Mouse (Mus musculus) retina, postnatal 1 day (tissue): Measurements from ENCODE around the gene Srsf2.
"Not testable (repeated sequence)": the region's sequence is repeated elsewhere in the genome, so short reads cannot be mapped to it uniquely, and the experiment has no call there.

Experiments used
- DNase-seq: peaks from one replicate; pipeline ENCODE4 v3.0.0-alpha.2; 2012

Srsf2 gene

GRCm38 (mm10) chr11:116826550-116827504, 26.1 kb downstream of the Srsf2 start:
- DNase-seq: peak; percentile 82

GRCm38 (mm10) chr11:116825230-116825629, 27.7 kb downstream of the Srsf2 start:
- peak; percentile 86 for DNase-seq

GRCm38 (mm10) chr11:116823885-116824284, 29.0 kb downstream of the Srsf2 start:
- DNase-seq: not testable (repeated sequence)

DNA sequence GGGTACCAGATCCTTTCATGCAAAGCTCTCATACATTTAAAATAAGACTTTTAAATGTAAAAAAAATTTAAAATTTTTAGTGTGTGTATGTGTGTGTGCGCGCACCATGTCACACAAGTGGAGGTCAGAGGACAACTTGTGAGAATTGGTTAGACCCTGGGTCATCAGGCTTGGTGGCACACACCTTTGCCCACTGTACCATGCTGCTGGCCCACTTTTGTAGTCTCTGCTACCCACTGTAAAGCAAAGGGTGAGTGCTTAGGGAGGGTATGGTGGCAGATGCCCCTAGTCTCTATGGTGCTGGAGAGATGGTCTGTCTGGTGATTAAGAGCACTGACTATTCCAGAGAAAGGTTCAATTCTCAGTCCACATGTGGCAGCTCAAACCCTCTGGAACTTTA, 29.6 kb downstream of the Srsf2 start:
- no peak for DNase-seq

DNA sequence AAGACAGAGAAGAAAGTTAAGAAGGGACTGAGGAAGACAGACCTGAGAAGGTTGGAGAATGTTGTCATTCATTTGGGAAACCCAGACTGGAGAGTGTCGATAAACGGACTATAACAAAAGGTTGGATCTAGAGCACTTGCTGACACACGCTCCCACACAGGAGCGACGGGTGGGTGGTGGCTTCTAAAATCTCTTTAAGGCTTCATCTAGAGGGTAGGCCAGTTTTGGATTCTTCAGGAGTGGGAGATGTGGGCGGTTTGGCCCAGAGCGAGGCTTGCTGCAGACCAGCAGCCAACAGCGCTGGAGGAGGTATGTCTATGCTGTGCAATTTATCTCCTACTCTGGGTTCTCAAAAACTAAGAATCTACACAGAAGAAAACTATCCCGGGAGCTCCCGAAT, 30.3 kb downstream of the Srsf2 start:
- no peak for DNase-seq

GRCm38 (mm10) chr11:116822215-116822614, 30.7 kb downstream of the Srsf2 start:
- DNase-seq: no peak

DNA sequence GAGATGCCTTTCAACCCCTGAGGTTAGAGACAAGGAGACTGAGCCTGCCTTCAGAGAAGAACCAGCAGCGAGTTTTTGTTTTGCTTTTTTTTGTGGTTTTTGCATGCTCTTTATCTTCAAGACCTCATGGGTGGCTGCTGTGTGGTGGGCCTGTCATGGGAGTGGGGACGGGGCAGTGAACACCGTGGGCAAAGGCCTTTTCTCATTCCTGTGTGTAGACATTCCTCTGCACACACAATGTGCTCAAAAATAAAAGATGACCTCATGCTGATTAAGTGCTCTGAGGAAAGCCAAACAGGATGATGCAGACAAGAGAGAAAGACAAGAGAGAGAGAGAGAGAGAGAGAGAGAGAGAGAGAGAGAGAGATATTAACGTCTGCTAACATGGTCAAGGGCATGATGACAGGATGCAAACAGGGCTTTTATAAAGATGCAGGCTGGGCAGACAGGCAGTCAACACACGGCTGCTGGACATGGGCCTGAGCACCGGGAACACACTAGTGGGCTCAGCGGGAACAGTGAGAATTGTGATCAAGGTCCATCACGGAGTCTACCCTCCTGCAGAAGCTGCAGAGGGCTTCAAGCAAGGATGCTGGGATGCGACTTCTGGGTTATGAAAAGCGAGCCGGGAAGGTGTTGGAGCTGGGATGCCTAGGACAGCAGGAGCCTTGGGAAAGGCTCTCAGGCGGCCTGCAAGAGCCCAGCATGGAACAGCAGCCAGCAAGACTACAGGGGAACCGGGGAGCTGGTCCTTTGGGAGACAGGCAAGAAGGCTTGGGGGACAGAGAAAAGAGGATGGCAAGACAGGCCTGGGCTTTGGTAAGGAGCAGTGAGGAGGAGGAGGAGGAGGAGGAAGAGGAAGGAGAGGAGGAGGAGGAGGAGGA, 31.6 kb downstream of the Srsf2 start:
- DNase-seq: peak; percentile 60

DNA sequence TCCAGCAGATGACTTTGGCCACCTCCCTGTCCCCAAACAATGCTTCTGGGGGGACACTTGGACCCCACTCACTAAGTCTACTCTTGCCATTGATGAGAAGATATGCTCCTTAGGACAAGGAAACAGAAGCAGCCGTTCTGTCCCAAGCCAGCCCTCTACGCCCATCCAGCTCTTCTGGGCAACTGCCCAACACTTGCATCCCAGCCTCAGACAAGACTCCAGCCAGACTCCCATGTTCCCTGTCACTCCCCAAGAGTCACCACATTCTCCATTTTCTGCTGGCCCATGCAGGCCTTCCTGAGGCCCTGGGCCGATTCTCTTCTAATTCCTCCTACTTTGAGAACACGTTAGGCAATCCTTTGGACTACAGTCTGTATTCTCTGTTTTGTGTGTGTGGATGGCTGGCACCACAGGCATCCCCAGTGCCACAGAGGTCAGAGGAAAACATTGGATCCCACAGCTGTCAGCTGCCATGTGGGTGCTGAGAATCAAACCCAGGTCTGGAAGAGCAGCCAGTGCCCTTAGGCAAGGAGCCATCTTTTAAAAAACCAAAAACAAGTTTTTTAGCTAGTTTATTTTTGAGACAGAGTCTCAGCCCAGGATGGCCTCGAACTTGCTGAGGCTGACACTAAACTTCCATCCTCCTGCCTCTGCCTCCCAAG, 32.8 kb downstream of the Srsf2 start:
- DNase-seq: no peak

- DNase-seq: no peak
These were observed 34.2 kb downstream of the Srsf2 start for GRCm38 (mm10) chr11:116818722-116819121.

GRCm38 (mm10) chr11:116817567-116817966, 35.3 kb downstream of the Srsf2 start:
- no peak for DNase-seq

DNA sequence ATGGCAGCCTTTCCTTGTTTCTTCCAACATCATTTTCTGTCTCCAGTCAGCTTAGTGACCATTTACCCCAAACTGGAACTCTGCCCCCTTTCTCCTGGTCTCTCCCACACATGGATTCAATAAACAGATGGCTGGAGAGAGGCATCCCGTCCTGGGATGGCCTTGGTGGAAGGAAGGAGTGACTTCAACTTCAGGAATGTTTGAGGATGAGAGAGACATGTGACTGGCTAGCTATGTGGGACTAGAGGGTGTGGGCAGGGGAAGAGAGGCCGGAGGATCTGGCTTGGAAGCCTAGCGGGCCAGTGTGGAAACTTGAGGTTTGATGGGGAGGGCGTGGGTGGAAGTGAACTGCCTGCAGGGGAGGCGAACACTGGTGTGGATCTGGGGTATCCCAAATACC, 36.1 kb downstream of the Srsf2 start:
- no peak for DNase-seq

DNA sequence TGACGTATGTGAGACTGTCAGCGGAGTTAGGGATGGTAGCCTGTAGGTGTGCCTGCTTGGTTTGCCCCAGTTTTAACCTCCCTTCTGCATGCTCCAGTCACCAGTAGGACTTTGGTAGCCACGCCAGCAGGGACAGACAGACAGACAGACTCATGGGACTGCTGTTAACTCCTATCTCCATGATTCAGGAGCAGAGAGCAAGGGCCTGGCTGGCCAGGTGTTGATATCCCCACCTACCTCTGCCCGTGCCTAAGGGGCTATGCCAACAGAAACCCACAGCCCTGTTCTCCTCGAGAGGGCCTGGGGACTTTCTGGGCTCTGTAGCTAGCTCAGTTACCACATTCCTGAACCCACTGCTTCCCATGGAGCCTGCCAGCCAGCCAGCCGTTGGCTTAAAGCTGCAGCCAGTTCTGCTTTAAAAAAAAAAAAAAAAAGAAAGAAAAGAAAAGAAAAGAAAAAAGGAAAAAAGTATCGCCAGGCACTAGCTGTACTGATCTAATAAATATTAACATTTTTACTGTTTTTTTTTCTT, 37.9 kb downstream of the Srsf2 start:
- DNase-seq: no peak

- peak; percentile 94 for DNase-seq
These were observed 38.6 kb downstream of the Srsf2 start for GRCm38 (mm10) chr11:116814076-116814883.

DNA sequence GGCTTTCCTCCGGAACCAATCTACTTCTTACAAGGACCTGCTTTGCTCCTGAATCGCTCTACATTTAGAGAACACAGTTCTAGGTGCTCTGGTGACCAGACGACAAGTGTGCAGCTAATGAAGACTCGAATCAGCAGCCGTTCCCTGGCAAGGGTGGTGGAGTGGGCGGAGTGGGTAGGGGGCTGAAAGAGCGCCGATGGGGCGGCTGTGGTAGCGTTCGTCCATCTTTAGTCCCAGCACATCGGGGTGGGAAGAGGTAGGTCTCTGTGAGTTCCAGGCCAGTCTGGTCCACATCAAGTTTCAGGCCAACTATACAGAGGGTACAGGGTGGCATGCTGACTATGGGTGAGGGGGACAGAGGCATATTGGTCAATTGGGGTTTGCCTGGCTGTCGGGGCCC, 39.3 kb downstream of the Srsf2 start:
- no peak for DNase-seq

GRCm38 (mm10) chr11:116812793-116813529, 39.9 kb downstream of the Srsf2 start:
- DNase-seq: peak; percentile 90

GRCm38 (mm10) chr11:116810983-116811901, 41.7 kb downstream of the Srsf2 start:
- peak; percentile 100 for DNase-seq

DNA sequence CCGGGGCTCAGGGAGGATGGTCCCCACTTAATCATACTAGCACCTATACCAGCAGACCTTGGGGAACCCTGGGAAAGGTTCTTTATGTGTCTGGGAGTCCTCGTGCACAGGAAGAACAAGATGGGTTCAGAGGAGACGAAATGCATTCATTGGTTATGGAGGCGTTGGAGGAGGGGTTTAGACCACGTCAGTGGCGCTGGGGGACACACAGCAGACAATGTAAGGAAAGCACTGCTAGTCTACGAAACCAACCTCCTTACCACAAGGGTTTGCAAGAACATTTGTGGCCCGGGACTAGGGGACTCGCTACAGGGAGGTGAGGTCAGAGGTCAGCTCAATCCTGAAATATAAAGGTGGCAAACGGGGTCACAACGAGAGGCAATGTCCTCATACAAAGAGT, 42.4 kb downstream of the Srsf2 start:
- peak; percentile 62 for DNase-seq

GRCm38 (mm10) chr11:116809520-116809919, 43.4 kb downstream of the Srsf2 start:
- no peak for DNase-seq

GRCm38 (mm10) chr11:116808811-116809395, 44.0 kb downstream of the Srsf2 start:
- peak; percentile 43 for DNase-seq
